Mouse (Mus musculus) stomach, postnatal 0 days (tissue): Measurements from ENCODE around the gene Gm49403. TPM values are rescaled to one million over a fixed set of nuclear protein-coding genes. Genes with fewer than 3 reads are reported as not detected.
A peak's percentile ranks its signal among the peaks of the same experiment; 100 is the strongest.

Experiments
- ATAC-seq: fragments of 200-750 bp; cut with Nextera tagmentation; 2 replicates; pipeline ENCODE4 v1.8.0; 2017; ENCODE audit not compliant: low FRiP score, low TSS enrichment
- DNase-seq: peaks from one replicate; pipeline ENCODE4 v3.0.0-alpha.2; 2016; ENCODE audit warnings: low spot score
- H3K27ac ChIP-seq: fragments of 300-500 bp; sonication (generic); replicated peaks from 2 replicates; pipeline ENCODE4 v1.5.1; 2014; ENCODE audit warnings: mild to moderate bottlenecking, control low read depth
- H3K27me3 ChIP-seq: fragments of 300-500 bp; sonication (generic); 2 replicates; pipeline ENCODE4 v1.6.1; 2014; ENCODE audit warnings: low read length; ENCODE audit not compliant: control insufficient read depth, insufficient read depth
- H3K36me3 ChIP-seq: fragments of 300-500 bp; sonication (generic); 2 replicates; pipeline ENCODE4 v1.6.1; 2014; ENCODE audit warnings: low read length, mixed read lengths; ENCODE audit not compliant: control insufficient read depth, insufficient read depth
- H3K4me1 ChIP-seq: fragments of 300-500 bp; sonication (generic); replicated peaks from 2 replicates; pipeline ENCODE4 v1.6.1; 2014; ENCODE audit warnings: antibody characterized with exemption; ENCODE audit not compliant: control insufficient read depth, insufficient read depth
- H3K4me2 ChIP-seq: fragments of 300-500 bp; sonication (generic); replicated peaks from 2 replicates; pipeline ENCODE4 v1.6.1; 2014; ENCODE audit warnings: low read depth, mild to moderate bottlenecking, control low read depth, moderate library complexity
- H3K4me3 ChIP-seq: fragments of 300-500 bp; sonication (generic); 2 replicates; pipeline ENCODE4 v1.5.1; 2014; ENCODE audit warnings: low read depth, low read length, control low read depth
- H3K9ac ChIP-seq: fragments of 300-500 bp; sonication (generic); 2 replicates; pipeline ENCODE4 v1.6.1; 2014; ENCODE audit warnings: mild to moderate bottlenecking, low read length, control low read depth, mixed read lengths
- H3K9me3 ChIP-seq: fragments of 300-500 bp; sonication (generic); 2 replicates; pipeline ENCODE4 v1.6.1; 2016; ENCODE audit warnings: low read length; ENCODE audit not compliant: control insufficient read depth
- CTCF ChIP-seq: IDR thresholded peaks from 2 replicates; pipeline ENCODE4 v1.5.1; 2016; ENCODE audit warnings: antibody characterized with exemption, low read depth, mild to moderate bottlenecking, moderate library complexity
- EP300 ChIP-seq: optimal IDR thresholded peaks from 2 replicates; pipeline ENCODE3; 2016; ENCODE audit warnings: antibody characterized with exemption
- WGBS: fragments of 180-500 bp; shearing (Covaris S2); extraction: QIAGEN DNeasy Blood & Tissue Kit; methylation state at CpG from one replicate; pipeline ENCODE4 v1.1.7; 2014; 5-methylcytosine and 5-hydroxymethylcytosine counted together
- polyA plus RNA-seq: library from polyadenylated mRNA; unstranded; fragments of >200 nt; fragmentation: Nextera tagmentation; extraction: Ambion mirVana; gene quantifications from 2 replicates; pipeline ENCODE4 v1.2.1, GENCODE M21; 2015

Gm49403 gene
- polyA plus RNA-seq, 1 experiment from 2014 or later = not detected

- peak; percentile 78 for ATAC-seq
- H3K9ac ChIP-seq = peak overlapping the region; percentile 66
- H3K9me3 ChIP-seq = no peaks in the 10 kb centered on the region
- peak overlapping the region; percentile 52 for H3K4me3 ChIP-seq
- H3K4me2 ChIP-seq = peak overlapping the region; percentile 71
- peaks cover 3% of the 10 kb centered on the region; the same call in 1 of the 2 replicates for H3K36me3 ChIP-seq
- DNase-seq = peak; percentile 88
- no peaks in the 10 kb centered on the region for H3K27me3 ChIP-seq
- no peaks in the 10 kb centered on the region for H3K4me1 ChIP-seq
- 27% methylated on average over 29 of the region's 29 CpGs for WGBS
- no peak for TF ChIP-seq EP300
- TF ChIP-seq CTCF = peak; percentile 26
- peak overlapping the region; percentile 56 for H3K27ac ChIP-seq
Observed at GRCm38 (mm10) chr19:8839908-8840791, 43.6 kb upstream of the Gm49403 start.

- DNase-seq (no peak), ATAC-seq (no peak)
- 0 out of 2 replicates have a peak overlapping the region, but pooled peaks have one; percentile 36 for H3K9ac ChIP-seq
- no peaks in the 10 kb centered on the region for H3K9me3 ChIP-seq
- no peaks in the 10 kb centered on the region for H3K4me1 ChIP-seq
- no peak overlapping the region for H3K27ac ChIP-seq
- TF ChIP-seq CTCF = no peak
- no peak for TF ChIP-seq EP300
- no peaks in the 10 kb centered on the region for H3K27me3 ChIP-seq
- peak overlapping the region; percentile 52 for H3K4me3 ChIP-seq
- peak overlapping the region; percentile 71 for H3K4me2 ChIP-seq
- WGBS = 92% methylated on average over 7 of the region's 7 CpGs
- peaks cover 4% of the 10 kb centered on the region; the same call in 1 of the 2 replicates for H3K36me3 ChIP-seq
Observed at GRCm38 (mm10) chr19:8841012-8841411, 42.7 kb upstream of the Gm49403 start.

GRCm38 (mm10) chr19:8842961-8843360, 40.8 kb upstream of the Gm49403 start:
- Histone ChIP-seq H3K4me3 (no peak overlapping the region), H3K36me3 (peaks cover 16% of the 10 kb centered on the region), H3K9me3 (no peaks in the 10 kb centered on the region), H3K4me1 (no peaks in the 10 kb centered on the region), H3K9ac (no peak overlapping the region), H3K27ac (no peak overlapping the region), H3K4me2 (no peak overlapping the region), H3K27me3 (no peaks in the 10 kb centered on the region)
- TF ChIP-seq EP300 (no peak), CTCF (no peak)
- ATAC-seq (no peak), DNase-seq (no peak)
- WGBS = 80% methylated on average over 6 of the region's 6 CpGs

GRCm38 (mm10) chr19:8844371-8845129, 39.2 kb upstream of the Gm49403 start:
- Histone ChIP-seq H3K36me3 (peaks cover 16% of the 10 kb centered on the region), H3K4me2 (no peak overlapping the region), H3K27me3 (no peaks in the 10 kb centered on the region), H3K4me3 (no peak overlapping the region), H3K27ac (no peak overlapping the region), H3K9ac (no peak overlapping the region), H3K4me1 (no peaks in the 10 kb centered on the region), H3K9me3 (no peaks in the 10 kb centered on the region)
- peak; percentile 75 for DNase-seq
- ATAC-seq = no peak
- WGBS = 65% methylated on average over 5 of the region's 5 CpGs
- TF ChIP-seq CTCF (peak; percentile 85), EP300 (no peak)

- DNase-seq (no peak), ATAC-seq (no peak)
- no peak overlapping the region for H3K4me3 ChIP-seq
- no peak overlapping the region for H3K4me2 ChIP-seq
- peaks cover 13% of the 10 kb centered on the region for H3K36me3 ChIP-seq
- H3K27me3 ChIP-seq = no peaks in the 10 kb centered on the region
- no peak overlapping the region for H3K9ac ChIP-seq
- 56% methylated on average over 5 of the region's 5 CpGs for WGBS
- H3K27ac ChIP-seq = no peak overlapping the region
- no peaks in the 10 kb centered on the region; the same call in 1 of the 2 replicates for H3K4me1 ChIP-seq
- TF ChIP-seq CTCF (no peak), EP300 (no peak)
- no peaks in the 10 kb centered on the region for H3K9me3 ChIP-seq
Observed at GRCm38 (mm10) chr19:8848356-8848755, 35.4 kb upstream of the Gm49403 start.
